Mouse (Mus musculus) heart, postnatal 25 days (tissue): ENCODE measurements around the gene Hoxa1. TPM values are rescaled to one million over a fixed set of nuclear protein-coding genes. Genes with fewer than 3 reads are reported as not detected.

Experiments
- DNase-seq: peaks from one replicate; pipeline ENCODE4 v3.0.0; 2022; ENCODE audit warnings: low spot score
- intact Hi-C: fragments of 180-260 bp; cut with DNase I; formaldehyde crosslinking; loops from one replicate; pipeline ENCODE4 v1.15.1; 2025
- total RNA-seq, 2 experiments: library from RNA; stranded (reverse); gene quantifications; 2 replicates each; pipeline ENCODE4 v1.2.3; 2021

Gene Hoxa1
- total RNA-seq, 2 experiments from 2014 or later: 0.16 TPM; not detected in 1

GRCm38 (mm10) chr6:52190906-52191810, 33.0 kb upstream of the Hoxa1 start, which contains the start of gene Hoxa4:
Hoxa4 (minus strand) TSS chr6:52191753.
- no peak for DNase-seq
- intact Hi-C loops: no loop called here

DNA sequence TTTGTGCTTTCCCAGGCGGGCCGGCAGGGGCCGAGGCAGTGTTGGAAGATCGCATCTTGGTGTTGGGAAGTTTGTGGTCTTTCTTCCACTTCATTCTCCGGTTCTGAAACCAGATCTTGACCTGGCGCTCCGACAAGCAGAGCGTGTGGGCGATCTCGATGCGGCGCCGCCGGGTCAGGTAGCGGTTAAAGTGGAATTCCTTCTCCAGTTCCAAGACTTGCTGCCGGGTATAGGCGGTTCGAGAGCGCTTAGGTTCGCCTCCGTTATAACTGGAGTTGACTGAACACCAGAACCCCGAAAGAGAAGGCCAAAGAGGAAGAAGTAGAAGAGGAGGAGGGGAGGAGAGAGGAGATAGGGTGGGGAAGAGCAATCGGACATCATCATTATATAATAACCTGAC, 32.3 kb upstream of the Hoxa1 start:
- intact Hi-C loops: no loop called here
- DNase-seq: no peak

DNA sequence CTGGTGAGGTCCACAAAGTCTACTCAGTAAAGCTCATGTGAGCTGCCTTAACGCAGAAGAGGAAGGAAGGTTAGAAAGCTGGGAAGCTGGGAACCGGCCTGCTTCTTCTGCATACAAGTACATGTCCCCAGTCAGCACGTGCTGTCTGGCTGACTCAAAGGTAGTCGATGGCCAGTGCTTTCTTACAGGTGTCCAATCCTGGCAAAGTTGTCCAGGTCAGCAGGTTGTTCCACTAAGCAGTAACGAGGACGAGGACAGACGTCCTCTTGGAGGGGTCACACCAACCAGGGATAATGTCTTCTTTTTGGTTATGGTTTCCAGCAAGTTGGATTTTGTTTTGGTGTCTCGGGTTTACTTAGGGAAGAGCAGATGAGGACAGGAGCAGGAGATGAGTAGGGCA, 31.8 kb upstream of the Hoxa1 start:
- no peak for DNase-seq

DNA sequence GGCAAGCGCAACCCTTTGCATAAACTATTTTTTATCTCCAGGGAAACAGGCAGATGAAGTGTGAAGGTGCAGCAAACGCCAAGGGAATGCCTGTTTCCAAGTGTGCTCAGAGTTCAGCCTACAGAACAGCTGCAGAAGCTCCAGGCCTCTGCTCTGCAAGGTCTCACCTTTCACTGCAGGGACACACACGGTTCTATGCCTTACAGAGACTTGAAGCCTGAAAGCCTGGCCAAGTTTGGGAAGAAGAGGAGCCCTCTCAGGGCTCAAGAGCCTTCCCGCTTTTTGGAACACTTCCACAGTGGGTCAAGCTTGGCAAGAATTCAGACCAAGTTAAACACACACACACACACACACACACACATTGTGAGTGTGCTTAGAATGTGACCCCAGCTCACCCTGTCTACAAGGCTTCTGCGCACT, 31.1 kb upstream of the Hoxa1 start:
- no peak for DNase-seq
- intact Hi-C loops: no loop called here

More for the DNA sequence above, 31.8 kb upstream of the Hoxa1 start:
- intact Hi-C loops: no loop called here

DNA sequence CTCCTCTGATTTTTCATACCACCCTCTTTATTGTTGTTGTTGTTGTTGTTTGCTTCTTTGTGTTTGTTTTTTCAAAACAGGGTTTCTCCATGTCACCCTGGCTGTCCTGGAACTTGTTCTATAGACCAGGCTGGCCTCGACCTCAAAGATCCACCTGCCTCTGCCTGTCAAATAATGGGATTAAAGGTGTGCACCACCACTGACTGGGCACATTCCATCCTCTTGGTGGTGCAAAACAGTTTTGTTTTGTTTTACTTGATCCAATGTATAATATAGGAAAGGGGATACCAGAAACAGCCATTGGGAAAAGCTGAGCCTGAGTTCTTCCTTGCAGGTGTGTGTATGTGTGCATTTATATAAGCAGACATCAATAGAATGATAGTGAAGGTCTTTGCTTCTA, 28.4 kb upstream of the Hoxa1 start:
- intact Hi-C loops: no loop called here
- DNase-seq: no peak

DNA sequence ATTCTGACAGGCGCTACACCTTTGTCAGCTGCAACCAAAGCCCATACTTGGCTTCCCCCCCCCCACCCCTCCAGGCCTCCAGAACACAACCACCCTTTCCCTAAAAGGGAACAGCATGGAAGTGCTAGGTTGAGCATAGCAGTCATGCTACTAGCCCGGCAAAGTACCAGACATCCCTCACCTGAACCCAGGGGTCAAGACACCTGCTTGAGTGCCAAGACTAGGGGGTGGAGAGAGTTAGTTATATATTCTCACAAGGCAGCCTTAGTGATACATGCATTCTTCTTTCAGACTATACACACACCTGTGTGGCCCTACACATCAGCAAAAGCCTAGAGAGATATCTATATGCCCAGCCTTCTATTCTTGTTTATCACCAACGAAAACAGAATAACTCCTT, 27.7 kb upstream of the Hoxa1 start:
- DNase-seq: no peak
- intact Hi-C loops: no loop called here

DNA sequence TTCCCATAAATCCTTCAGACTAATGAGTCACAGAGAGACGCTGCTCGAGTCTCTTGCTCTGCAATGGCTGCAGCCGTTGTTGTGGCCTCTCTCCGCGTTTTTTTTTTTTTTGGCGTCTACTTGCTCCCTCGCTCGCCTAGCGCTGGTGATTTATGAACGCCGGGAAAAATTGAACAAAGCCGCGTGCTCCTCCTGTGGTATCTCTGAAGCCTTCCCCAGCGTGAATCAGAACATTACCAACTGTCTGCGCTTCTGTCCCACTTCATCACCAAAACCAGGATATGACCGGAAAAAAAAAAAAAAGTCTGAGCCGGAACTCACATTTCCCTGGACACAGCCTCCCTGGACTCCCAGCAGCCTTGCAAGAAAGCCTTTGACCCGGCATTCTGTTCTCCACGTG, 27.1 kb upstream of the Hoxa1 start:
- intact Hi-C loops: no loop called here

GRCm38 (mm10) chr6:52184668-52185067, 26.6 kb upstream of the Hoxa1 start:
- DNase-seq: no peak
- intact Hi-C loops: no loop called here

More for the DNA sequence above, 27.1 kb upstream of the Hoxa1 start:
- DNase-seq: no peak

DNA sequence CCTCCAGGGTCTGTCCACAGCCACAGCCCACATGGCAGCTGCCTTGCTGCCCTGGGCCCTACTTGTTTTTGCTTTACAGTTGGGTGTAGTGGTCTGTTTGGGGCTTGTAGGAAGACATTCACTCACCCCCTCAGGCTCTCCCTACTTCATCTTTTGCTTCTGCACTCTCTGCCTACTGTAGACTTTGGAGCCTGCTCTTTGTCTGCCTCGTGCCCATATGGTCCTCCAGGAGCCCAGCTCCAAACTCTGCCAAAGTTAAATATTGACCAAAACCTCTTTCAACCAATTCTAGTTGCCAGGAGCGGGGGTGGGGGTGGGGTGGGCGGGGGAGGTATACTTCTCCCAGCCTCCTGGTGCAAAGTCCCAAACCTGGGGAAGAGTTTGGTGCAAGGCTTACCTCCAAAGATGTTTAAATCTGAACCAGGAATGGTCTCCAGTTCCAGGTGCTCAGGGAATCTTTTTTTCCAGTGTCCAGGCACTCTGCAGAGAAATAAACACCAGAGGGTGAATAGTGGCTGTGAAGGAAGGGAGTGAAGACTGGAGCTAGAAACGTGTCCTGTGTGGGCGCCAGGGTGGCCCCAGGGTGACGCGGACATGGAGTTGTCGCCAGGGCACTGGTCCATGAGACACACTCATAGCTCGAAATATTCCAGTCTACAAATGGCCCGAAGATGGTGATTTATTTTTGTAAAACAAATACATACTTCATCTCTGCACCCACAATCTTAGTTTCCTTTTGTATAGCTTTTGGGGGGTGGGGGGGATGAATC, 25.4 kb upstream of the Hoxa1 start:
- intact Hi-C loops: no loop called here
- DNase-seq: no peak

DNA sequence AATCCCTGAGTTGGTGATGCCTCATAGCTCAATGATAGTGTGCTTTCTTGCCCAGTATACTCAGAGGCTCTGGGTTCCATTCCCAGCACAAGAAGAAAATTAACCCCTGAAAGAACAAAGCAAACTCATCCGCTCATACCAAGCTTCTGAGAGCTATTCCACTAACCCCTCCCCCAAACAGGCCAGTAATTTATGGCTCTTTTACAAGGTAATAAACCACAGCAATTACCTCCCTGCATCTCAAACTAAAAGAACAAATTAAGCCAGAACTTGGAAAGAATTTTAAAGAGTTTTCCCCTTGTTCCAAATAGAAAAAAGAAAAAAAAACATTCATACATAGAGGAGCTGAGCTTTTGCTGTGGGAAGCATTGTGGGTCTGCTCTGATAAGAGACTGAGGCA, 24.7 kb upstream of the Hoxa1 start:
- intact Hi-C loops: no loop called here
- no peak for DNase-seq

DNA sequence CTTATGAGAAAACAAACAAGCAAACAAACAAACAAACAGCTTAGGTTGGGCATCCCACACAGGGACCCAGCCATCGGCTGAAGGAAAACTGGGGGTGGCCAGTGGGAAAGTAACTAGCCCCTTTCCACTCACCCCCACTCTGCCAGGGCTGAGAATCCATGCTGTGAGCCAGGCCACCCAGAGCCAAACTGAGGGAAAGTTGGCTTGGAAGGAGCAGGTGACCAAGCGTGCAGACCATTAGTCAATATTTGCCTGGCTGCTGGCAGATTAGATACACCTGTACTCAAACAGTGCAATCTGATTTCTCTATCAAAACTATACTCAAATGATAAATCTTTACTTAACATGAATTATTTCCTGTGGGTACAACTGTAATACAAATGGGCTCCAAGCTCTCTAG, 23.9 kb upstream of the Hoxa1 start:
- no peak for DNase-seq
- intact Hi-C loops: no loop called here

DNA sequence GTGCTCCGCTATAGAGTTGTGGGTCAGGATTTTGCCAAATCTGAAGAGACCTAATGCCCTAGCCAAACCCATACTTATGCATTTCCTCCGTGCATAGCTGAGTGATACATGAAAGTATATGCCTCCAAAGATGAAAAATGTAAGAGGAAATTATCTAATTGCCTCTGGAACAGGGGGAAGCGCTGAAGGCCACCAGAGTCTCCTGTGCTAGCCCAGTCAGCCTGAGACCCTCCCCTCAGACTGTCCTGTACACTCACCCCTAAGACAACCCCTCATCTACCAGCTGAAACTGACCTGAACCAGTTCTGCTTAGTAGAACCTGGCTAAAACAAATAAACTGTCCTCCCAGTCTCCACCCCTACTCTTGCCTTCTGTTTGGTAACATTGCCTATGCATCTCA, 22.6 kb upstream of the Hoxa1 start:
- intact Hi-C loops: no loop called here
- no peak for DNase-seq

GRCm38 (mm10) chr6:52180213-52180710, 22.1 kb upstream of the Hoxa1 start:
- DNase-seq: no peak

DNA sequence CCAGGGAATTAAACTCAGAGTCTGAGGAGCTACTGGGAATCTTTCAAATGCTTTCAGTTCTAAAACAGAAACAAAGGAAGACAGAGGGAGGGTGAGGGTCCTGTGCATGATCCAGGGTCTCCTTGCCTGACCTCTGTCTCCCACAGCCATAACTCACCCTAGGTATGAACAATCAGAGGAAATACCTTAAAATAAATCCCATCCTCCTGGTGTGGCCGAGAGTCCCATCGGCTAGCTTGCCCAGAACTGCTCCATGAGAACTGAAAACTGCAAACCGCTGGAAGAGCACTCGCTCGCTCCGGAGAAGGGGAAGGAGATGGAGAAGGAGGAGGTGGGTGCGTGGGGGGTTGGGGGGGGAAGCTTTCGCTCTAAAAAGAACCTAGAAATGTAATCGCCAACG, 21.6 kb upstream of the Hoxa1 start:
- intact Hi-C loops: no loop called here
- no peak for DNase-seq

More at GRCm38 (mm10) chr6:52180213-52180710, 22.1 kb upstream of the Hoxa1 start:
- intact Hi-C loops: no loop called here

- intact Hi-C loops: no loop called here
- DNase-seq: no peak
These were observed 21.0 kb upstream of the Hoxa1 start for GRCm38 (mm10) chr6:52178918-52179665.

DNA sequence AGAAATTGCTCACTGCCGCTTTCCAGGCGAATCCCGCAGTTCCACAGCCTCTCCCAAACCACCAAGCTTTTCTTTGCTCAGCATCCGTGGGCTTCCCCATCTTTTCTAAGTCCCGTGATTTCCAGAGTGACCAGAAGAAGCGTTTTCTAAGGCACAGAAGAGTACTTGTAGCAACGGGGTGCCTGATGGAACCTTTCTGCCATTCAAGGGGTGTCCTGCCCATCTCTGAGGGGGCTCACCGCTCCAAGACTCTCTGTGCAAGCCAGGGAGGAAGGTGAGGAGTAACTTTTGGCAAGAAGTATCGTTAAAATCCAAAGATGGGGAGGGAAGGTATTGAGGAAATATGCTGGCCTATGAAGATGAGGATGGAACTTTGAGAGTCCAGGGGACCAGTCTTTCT, 19.7 kb upstream of the Hoxa1 start:
- intact Hi-C loops: no loop called here
- DNase-seq: no peak

DNA sequence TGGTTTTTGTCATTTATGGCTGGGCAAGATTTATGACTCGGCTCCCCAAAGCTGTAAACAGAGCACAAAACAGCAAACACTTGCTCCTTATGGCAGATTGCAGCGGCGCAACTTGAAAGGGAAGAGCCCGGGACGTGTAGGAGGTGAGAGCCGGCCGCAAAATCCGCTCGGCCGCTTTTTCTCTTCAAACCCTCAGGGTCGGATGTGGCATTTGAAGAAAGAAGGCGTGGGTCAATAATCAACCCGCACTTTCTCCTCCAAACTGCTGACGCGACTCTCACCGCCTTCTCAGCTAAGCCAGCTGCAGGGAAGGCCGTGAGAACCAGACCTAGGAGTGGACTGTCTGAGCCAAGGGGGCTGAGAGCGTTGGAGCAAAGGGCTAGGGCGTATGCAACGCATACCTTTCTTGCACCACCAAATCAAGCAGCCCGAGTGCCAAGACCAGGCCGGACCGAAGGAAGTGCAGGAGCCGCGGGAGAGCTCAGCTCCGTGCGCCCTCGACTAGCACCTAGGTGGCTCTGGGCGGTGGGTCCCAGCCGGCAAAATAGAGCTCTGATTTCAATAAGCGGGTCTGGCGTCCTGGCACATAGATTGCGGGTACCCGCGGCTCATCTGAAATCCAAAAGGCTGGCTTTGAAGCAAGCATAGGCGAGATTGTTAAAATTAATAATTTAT, 19.1 kb upstream of the Hoxa1 start, which contains the start of gene 5730596B20Rik:
TSS of gene 5730596B20Rik (plus strand) at position 438 of the 675 bp plus-strand sequence.
- DNase-seq: no peak
- intact Hi-C loops: no loop called here

GRCm38 (mm10) chr6:52176391-52176790, 18.3 kb upstream of the Hoxa1 start:
- intact Hi-C loops: no loop called here
- DNase-seq: no peak

DNA sequence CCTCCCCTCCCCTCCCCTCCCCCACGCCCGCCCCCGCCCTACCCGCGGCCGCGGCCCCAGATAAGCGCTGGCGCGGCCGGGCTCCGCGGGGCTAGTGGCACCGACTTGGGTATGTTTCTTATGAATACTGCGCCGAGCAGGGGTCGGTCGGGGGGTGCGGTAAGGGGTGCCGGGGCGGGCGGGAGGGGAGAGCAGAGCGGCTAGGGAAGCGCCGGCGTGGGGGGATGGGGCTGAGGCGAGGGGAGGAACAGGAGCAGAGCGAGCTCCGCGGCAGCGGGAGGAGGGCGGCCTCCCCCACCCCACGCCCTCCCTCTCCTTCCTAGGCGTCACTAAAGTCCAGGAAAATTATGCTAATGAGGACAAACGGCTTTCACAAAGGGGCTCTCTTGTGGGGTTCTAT, 17.7 kb upstream of the Hoxa1 start:
- intact Hi-C loops: no loop called here
- no peak for DNase-seq
